ENCODE assay signal across 14 mouse cellular contexts in genomic region chr12:55805035-55805434, GRCm38 (mm10). TPM values are rescaled to one million over a fixed set of nuclear protein-coding genes. Genes with fewer than 3 reads are reported as not detected.
DNase-seq lines count a peak whose midpoint lies in the region; ATAC-seq lines count a peak whose summit lies in the region.
"Had no signal": no experiment of that assay in that cellular context is flagged by ENCODE, and none has a peak within 500 bp of the region (broad histone marks: within the 10 kb centered on the region; RNA-seq: fewer than 3 reads in every experiment).

No protein-coding gene starts in this region.

- no peak overlapping the region for H3K4me2 ChIP-seq in hindbrain, embryonic 16.5 days (ENCODE audit: low read length)
- H3K4me2 ChIP-seq in hindbrain, embryonic 12.5 days (replicated peaks) = no peak overlapping the region
- H3K4me2 ChIP-seq in midbrain, embryonic 14.5 days (ENCODE audit: low read length) = no peak overlapping the region
- H3K4me2 ChIP-seq: liver, embryonic 11.5 days had no signal

- no peak overlapping the region for H3K4me3 ChIP-seq in hindbrain, embryonic 16.5 days (ENCODE audit: low read length)
- no peak overlapping the region for H3K4me3 ChIP-seq in hindbrain, embryonic 12.5 days
- H3K4me3 ChIP-seq in midbrain, embryonic 14.5 days (replicated peaks; ENCODE audit: low read depth, low read length) = no peak overlapping the region
- H3K4me3 ChIP-seq in midbrain, embryonic 10.5 days = no peak overlapping the region
- H3K4me3 ChIP-seq: left cerebral cortex, adult 2 months had no signal

- WGBS in hindbrain, embryonic 16.5 days = 48% methylated on average over 3 of the region's 3 CpGs
- 67% methylated on average over 3 of the region's 3 CpGs for WGBS in hindbrain, embryonic 12.5 days
- WGBS in midbrain, embryonic 14.5 days = 71% methylated on average over 3 of the region's 3 CpGs
- WGBS in midbrain, embryonic 10.5 days = 76% methylated on average over 3 of the region's 3 CpGs

- ATAC-seq in frontal cortex, adult (ENCODE audit: low TSS enrichment) = peak; percentile 69
- ATAC-seq in hindbrain, embryonic 16.5 days = peak; percentile 54; the same call in 1 of the 2 replicates
- ATAC-seq in hindbrain, embryonic 12.5 days (ENCODE audit: low FRiP score) = no peak
- ATAC-seq in midbrain, embryonic 14.5 days (ENCODE audit: low FRiP score, low TSS enrichment) = no peak
- ATAC-seq: inflammation-experienced regulatory T-cells, adult 6 months had no signal

- H3K9me3 ChIP-seq in hindbrain, embryonic 16.5 days (ENCODE audit: control insufficient read depth, low read length) = no peaks in the 10 kb centered on the region
- H3K9me3 ChIP-seq in hindbrain, embryonic 12.5 days (replicated peaks) = no peaks in the 10 kb centered on the region
- no peaks in the 10 kb centered on the region for H3K9me3 ChIP-seq in midbrain, embryonic 14.5 days (ENCODE audit: control insufficient read depth, low read length)
- H3K9me3 ChIP-seq in midbrain, embryonic 10.5 days (replicated peaks) = no peaks in the 10 kb centered on the region

- H3K4me1 ChIP-seq in hindbrain, embryonic 16.5 days (ENCODE audit: control insufficient read depth, insufficient read depth, low read depth, low read length) = no peaks in the 10 kb centered on the region
- no peaks in the 10 kb centered on the region for H3K4me1 ChIP-seq in hindbrain, embryonic 12.5 days
- H3K4me1 ChIP-seq in midbrain, embryonic 14.5 days (ENCODE audit: control insufficient read depth, insufficient read depth, low read length) = no peaks in the 10 kb centered on the region
- no peaks in the 10 kb centered on the region for H3K4me1 ChIP-seq in midbrain, embryonic 10.5 days

- H3K9ac ChIP-seq in hindbrain, embryonic 16.5 days (ENCODE audit: low read depth, low read length) = no peak overlapping the region
- H3K9ac ChIP-seq in hindbrain, embryonic 12.5 days = no peak overlapping the region
- no peak overlapping the region for H3K9ac ChIP-seq in midbrain, embryonic 14.5 days (replicated peaks; ENCODE audit: low read length)

- H3K27me3 ChIP-seq in hindbrain, embryonic 16.5 days (replicated peaks; ENCODE audit: control insufficient read depth, insufficient read depth, low read length) = no peaks in the 10 kb centered on the region
- H3K27me3 ChIP-seq in hindbrain, embryonic 12.5 days = no peaks in the 10 kb centered on the region
- H3K27me3 ChIP-seq in midbrain, embryonic 14.5 days (ENCODE audit: control insufficient read depth, insufficient read depth, low read length) = no peaks in the 10 kb centered on the region
- no peaks in the 10 kb centered on the region for H3K27me3 ChIP-seq in midbrain, embryonic 10.5 days (ENCODE audit: low read depth, poor library complexity, severe bottlenecking)

- no peak for DNase-seq in frontal cortex, postnatal 25 days (ENCODE audit: low spot score in 2 of 2)
- peak; percentile 18 for DNase-seq in midbrain, embryonic 14.5 days
- no peak for DNase-seq in midbrain, embryonic 10.5 days (ENCODE audit: low spot score)
- DNase-seq in c-Kit-positive CD71-positive TER-119-positive erythroid progenitor cells, embryonic 14.5 days (ENCODE audit: low spot score) = no peak
- DNase-seq: cerebellum, adult 9-10 months; embryo, embryonic 11 days; gastrocnemius, postnatal 36 days; right cerebral cortex, postnatal 25 days had no signal

- H3K27ac ChIP-seq in hindbrain, embryonic 16.5 days (ENCODE audit: low read depth, low read length) = peak overlapping the region; percentile 19; the same call in 1 of the 2 replicates
- no peak overlapping the region for H3K27ac ChIP-seq in hindbrain, embryonic 12.5 days
- H3K27ac ChIP-seq in midbrain, embryonic 14.5 days (replicated peaks; ENCODE audit: low read depth, low read length) = no peak overlapping the region
- H3K27ac ChIP-seq in midbrain, embryonic 10.5 days (replicated peaks) = no peak overlapping the region
- H3K27ac ChIP-seq: left cerebral cortex, adult 2 months had no signal

- no peaks in the 10 kb centered on the region for H3K36me3 ChIP-seq in hindbrain, embryonic 16.5 days (ENCODE audit: control insufficient read depth, insufficient read depth, low read length)
- no peaks in the 10 kb centered on the region for H3K36me3 ChIP-seq in hindbrain, embryonic 12.5 days
- H3K36me3 ChIP-seq in midbrain, embryonic 14.5 days (ENCODE audit: control insufficient read depth, insufficient read depth, low read length) = no peaks in the 10 kb centered on the region
- H3K36me3 ChIP-seq in midbrain, embryonic 10.5 days = no peaks in the 10 kb centered on the region

RNA-seq across cellular contexts. Expression of gene Ralgapa1, which starts 15.9 kb away (rescaled TPM):
- 21.1 and 22.0 TPM in 2 replicates for polyA plus RNA-seq in hindbrain, embryonic 16.5 days (2015; fragmentation: Nextera tagmentation; extraction: Ambion mirVana)
- polyA plus RNA-seq in hindbrain, embryonic 12.5 days (2016; fragmentation: Nextera tagmentation; extraction: Ambion mirVana) = 28.4 and 31.4 TPM in 2 replicates
- 34.7 and 37.0 TPM in 2 replicates for polyA plus RNA-seq in midbrain, embryonic 14.5 days (2014; fragmentation: Nextera tagmentation; extraction: Ambion mirVana)
- polyA plus RNA-seq in midbrain, embryonic 10.5 days (2016; fragmentation: Nextera tagmentation; extraction: Ambion mirVana) = 9.4 and 12.8 TPM in 2 replicates

RNA-seq across cellular contexts. Expression of gene Brms1l, which starts 31.1 kb away (rescaled TPM):
- polyA plus RNA-seq in hindbrain, embryonic 16.5 days (2015; fragmentation: Nextera tagmentation; extraction: Ambion mirVana) = 50.8 and 54.8 TPM in 2 replicates
- polyA plus RNA-seq in hindbrain, embryonic 12.5 days (2016; fragmentation: Nextera tagmentation; extraction: Ambion mirVana) = 45.3 and 45.6 TPM in 2 replicates
- polyA plus RNA-seq in midbrain, embryonic 14.5 days (2014; fragmentation: Nextera tagmentation; extraction: Ambion mirVana) = 40.5 and 46.7 TPM in 2 replicates
- 36.2 and 43.6 TPM in 2 replicates for polyA plus RNA-seq in midbrain, embryonic 10.5 days (2016; fragmentation: Nextera tagmentation; extraction: Ambion mirVana)

Comparison
In these comparisons a context has a peak if more than half of its experiments do, and no peak if none do; other contexts are left out.
1. ATAC-seq: peak in frontal cortex, adult (single experiment) and hindbrain, embryonic 16.5 days (single experiment); none in hindbrain, embryonic 12.5 days (single experiment) and midbrain, embryonic 14.5 days (single experiment).